Mouse (Mus musculus): Measurements from ENCODE around the gene Pxylp1. TPM values are rescaled to one million over a fixed set of nuclear protein-coding genes. Genes with fewer than 3 reads are reported as not detected.
A peak's percentile ranks its signal among the peaks of the same experiment; 100 is the strongest.

Gene Pxylp1
- total and polyA plus RNA-seq, 2 experiments from 2014 or later: 23.5 to 42.3 TPM

DNA sequence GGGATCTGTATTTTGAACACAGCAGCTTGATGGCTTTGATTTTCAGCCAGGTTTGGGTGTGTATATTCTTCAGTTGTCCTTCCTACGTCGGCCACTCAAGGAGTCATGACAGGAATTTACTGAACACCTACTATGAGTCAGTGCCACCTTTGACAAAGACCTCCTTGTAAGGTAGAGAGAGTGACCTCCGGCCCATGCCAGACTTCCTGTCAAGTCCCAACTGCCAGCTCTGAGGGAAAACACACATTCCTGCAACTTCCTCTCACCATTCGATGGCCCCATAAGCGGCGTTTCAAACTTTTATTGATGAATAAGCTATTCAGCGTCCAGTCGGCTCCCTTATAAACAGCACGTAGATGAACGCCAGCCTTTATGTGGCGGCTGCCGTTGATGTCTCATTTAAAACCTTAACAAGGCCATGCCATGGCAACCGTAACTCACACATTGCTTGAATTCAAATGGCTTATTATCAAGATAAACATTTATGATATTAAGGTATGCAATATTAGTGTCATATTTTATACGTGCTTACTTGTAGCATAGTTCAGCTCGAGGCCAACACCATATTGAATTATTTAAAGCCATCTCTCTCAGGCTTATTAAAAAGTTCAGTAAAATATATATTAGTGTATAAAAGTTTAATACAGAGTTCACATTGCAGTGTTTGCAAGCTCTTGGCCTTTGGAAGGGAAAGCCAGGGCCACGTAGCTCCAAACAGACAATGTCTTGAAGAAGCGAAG lies 31.3 kb upstream of the Pxylp1 start:
- H3K9ac ChIP-seq (replicated peaks; ENCODE audit: low read length, poor library complexity, severe bottlenecking): no peak overlapping the region
- no peaks in the 10 kb centered on the region for H3K27me3 ChIP-seq (ENCODE audit: insufficient read depth, low read length)
- no peak for TF ChIP-seq CTCF (IDR thresholded peaks at IDR 0.05)
- H3K4me1 ChIP-seq (ENCODE audit: insufficient read depth, low read length): no peaks in the 10 kb centered on the region
- no peak for DNase-seq (ENCODE audit: low spot score)
- ATAC-seq (ENCODE audit: low FRiP score): no peak
- no peak overlapping the region for H3K4me3 ChIP-seq (ENCODE audit: low read depth, low read length)
- no peaks in the 10 kb centered on the region for H3K36me3 ChIP-seq (ENCODE audit: insufficient read depth, low read length)
- H3K4me2 ChIP-seq (ENCODE audit: low read depth, low read length, poor library complexity, severe bottlenecking): no peak overlapping the region
- 77% methylated on average over 17 of the region's 17 CpGs for WGBS
- H3K27ac ChIP-seq (ENCODE audit: low read depth, low read length): no peak overlapping the region
- no peaks in the 10 kb centered on the region for H3K9me3 ChIP-seq (ENCODE audit: low read length)

- Histone ChIP-seq H3K27me3 (ENCODE audit: insufficient read depth, low read length) (no peaks in the 10 kb centered on the region), H3K36me3 (ENCODE audit: insufficient read depth, low read length) (no peaks in the 10 kb centered on the region), H3K27ac (ENCODE audit: low read depth, low read length) (no peak overlapping the region), H3K4me3 (ENCODE audit: low read depth, low read length) (no peak overlapping the region), H3K9ac (replicated peaks; ENCODE audit: low read length, poor library complexity, severe bottlenecking) (no peak overlapping the region), H3K4me1 (ENCODE audit: insufficient read depth, low read length) (no peaks in the 10 kb centered on the region), H3K9me3 (ENCODE audit: low read length) (no peaks in the 10 kb centered on the region), H3K4me2 (ENCODE audit: low read depth, low read length, poor library complexity, severe bottlenecking) (no peak overlapping the region)
- no peak for DNase-seq (ENCODE audit: low spot score)
- 67% methylated on average over 6 of the region's 6 CpGs for WGBS
- no peak for ATAC-seq (ENCODE audit: low FRiP score)
- no peak for TF ChIP-seq CTCF (IDR thresholded peaks at IDR 0.05)
Measured at GRCm38 (mm10) chr9:96923119-96923518, 30.6 kb upstream of the Pxylp1 start.

GRCm38 (mm10) chr9:96916620-96917538 lies 24.4 kb upstream of the Pxylp1 start:
- no peaks in the 10 kb centered on the region for H3K27me3 ChIP-seq (ENCODE audit: insufficient read depth, low read length)
- TF ChIP-seq CTCF (IDR thresholded peaks at IDR 0.05): peak; percentile 100
- H3K4me3 ChIP-seq (ENCODE audit: low read depth, low read length): no peak overlapping the region
- no peaks in the 10 kb centered on the region for H3K9me3 ChIP-seq (ENCODE audit: low read length)
- H3K9ac ChIP-seq (replicated peaks; ENCODE audit: low read length, poor library complexity, severe bottlenecking): no peak overlapping the region
- no peak overlapping the region for H3K27ac ChIP-seq (ENCODE audit: low read depth, low read length)
- H3K4me1 ChIP-seq (ENCODE audit: insufficient read depth, low read length): no peaks in the 10 kb centered on the region
- H3K4me2 ChIP-seq (ENCODE audit: low read depth, low read length, poor library complexity, severe bottlenecking): no peak overlapping the region
- peak; percentile 95 for DNase-seq (ENCODE audit: low spot score)
- WGBS: 32% methylated on average over 27 of the region's 27 CpGs
- H3K36me3 ChIP-seq (ENCODE audit: insufficient read depth, low read length): no peaks in the 10 kb centered on the region
- ATAC-seq (ENCODE audit: low FRiP score): peak; percentile 83

GRCm38 (mm10) chr9:96916076-96916475 lies 23.6 kb upstream of the Pxylp1 start:
- Histone ChIP-seq H3K9me3 (ENCODE audit: low read length) (no peaks in the 10 kb centered on the region), H3K9ac (replicated peaks; ENCODE audit: low read length, poor library complexity, severe bottlenecking) (no peak overlapping the region), H3K4me1 (ENCODE audit: insufficient read depth, low read length) (no peaks in the 10 kb centered on the region), H3K27ac (ENCODE audit: low read depth, low read length) (no peak overlapping the region), H3K27me3 (ENCODE audit: insufficient read depth, low read length) (no peaks in the 10 kb centered on the region), H3K4me3 (ENCODE audit: low read depth, low read length) (no peak overlapping the region), H3K36me3 (ENCODE audit: insufficient read depth, low read length) (no peaks in the 10 kb centered on the region), H3K4me2 (ENCODE audit: low read depth, low read length, poor library complexity, severe bottlenecking) (no peak overlapping the region)
- TF ChIP-seq CTCF (IDR thresholded peaks at IDR 0.05): no peak
- no peak for DNase-seq (ENCODE audit: low spot score)
- 0 out of 2 replicates have a peak, but pooled peaks have one; percentile 12 for ATAC-seq (ENCODE audit: low FRiP score)
- 55% methylated on average over 7 of the region's 7 CpGs for whole genome bisulfite sequencing

GRCm38 (mm10) chr9:96914851-96915250 lies 22.4 kb upstream of the Pxylp1 start:
- Histone ChIP-seq H3K4me1 (ENCODE audit: insufficient read depth, low read length) (no peaks in the 10 kb centered on the region), H3K27me3 (ENCODE audit: insufficient read depth, low read length) (no peaks in the 10 kb centered on the region), H3K9me3 (ENCODE audit: low read length) (no peaks in the 10 kb centered on the region), H3K9ac (replicated peaks; ENCODE audit: low read length, poor library complexity, severe bottlenecking) (no peak overlapping the region), H3K4me3 (ENCODE audit: low read depth, low read length) (no peak overlapping the region), H3K4me2 (ENCODE audit: low read depth, low read length, poor library complexity, severe bottlenecking) (no peak overlapping the region), H3K27ac (ENCODE audit: low read depth, low read length) (no peak overlapping the region), H3K36me3 (ENCODE audit: insufficient read depth, low read length) (no peaks in the 10 kb centered on the region)
- TF ChIP-seq CTCF (IDR thresholded peaks at IDR 0.05): no peak
- ATAC-seq (ENCODE audit: low FRiP score): no peak
- no peak for DNase-seq (ENCODE audit: low spot score)
- WGBS: 73% methylated on average over 6 of the region's 6 CpGs

DNA sequence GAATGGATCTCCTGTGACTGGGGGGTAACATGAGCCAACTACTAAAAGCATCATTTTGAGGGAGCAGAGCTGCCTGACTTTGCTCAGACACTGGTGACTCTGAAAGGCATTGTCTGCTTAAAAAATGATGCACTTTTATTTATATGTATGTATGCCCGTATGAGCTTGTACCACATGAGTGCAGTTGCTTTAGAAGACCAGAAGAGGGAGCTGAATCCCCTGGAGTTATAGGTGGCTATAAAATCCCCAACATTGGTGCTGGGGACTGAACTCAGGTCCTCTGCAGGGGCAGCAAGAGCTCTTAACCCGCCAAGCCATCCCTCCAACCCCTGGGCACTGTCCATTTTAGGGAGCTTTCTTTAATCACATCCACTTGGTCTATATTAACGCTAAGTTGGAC lies 21.5 kb upstream of the Pxylp1 start:
- H3K27me3 ChIP-seq (ENCODE audit: insufficient read depth, low read length): no peaks in the 10 kb centered on the region
- no peak; the same call in 1 of the 2 replicates for TF ChIP-seq CTCF (IDR thresholded peaks at IDR 0.05)
- WGBS: 88% methylated on average over 3 of the region's 3 CpGs
- H3K4me2 ChIP-seq (ENCODE audit: low read depth, low read length, poor library complexity, severe bottlenecking): no peak overlapping the region
- no peak overlapping the region for H3K27ac ChIP-seq (ENCODE audit: low read depth, low read length)
- H3K9ac ChIP-seq (replicated peaks; ENCODE audit: low read length, poor library complexity, severe bottlenecking): no peak overlapping the region
- H3K4me3 ChIP-seq (ENCODE audit: low read depth, low read length): no peak overlapping the region
- no peaks in the 10 kb centered on the region for H3K36me3 ChIP-seq (ENCODE audit: insufficient read depth, low read length)
- ATAC-seq (ENCODE audit: low FRiP score) (no peak), DNase-seq (ENCODE audit: low spot score) (no peak)
- no peaks in the 10 kb centered on the region for H3K4me1 ChIP-seq (ENCODE audit: insufficient read depth, low read length)
- no peaks in the 10 kb centered on the region for H3K9me3 ChIP-seq (ENCODE audit: low read length)
